Mouse (Mus musculus): Measurements from ENCODE around the gene Cmtm5. TPM values are rescaled to one million over a fixed set of nuclear protein-coding genes. Genes with fewer than 3 reads are reported as not detected.

Gene Cmtm5
- total and polyA plus RNA-seq, 3 experiments: not detected

GRCm38 (mm10) chr14:54912886-54913285 lies 23.2 kb upstream of the Cmtm5 start, which contains the start of gene Slc22a17:
Gene Slc22a17, minus strand, starts transcription at chr14:54913132.
- DNase-seq (ENCODE audit: low read depth, low spot score): no peak
- Histone ChIP-seq H3K4me3 (ENCODE audit: control insufficient read depth in 1 of 2, insufficient read depth in 1 of 2, low read depth in 2 of 2, low read length in 2 of 2) (peak within 1 kb of the TSS in 1 of 2 experiments; percentile 32; a peak in 2 of 4 replicates), H3K4me1 (ENCODE audit: control insufficient read depth in 1 of 2, insufficient read depth in 2 of 2, low read length in 2 of 2) (no peaks in the 10 kb centered on the region; a peak in 1 of 4 replicates), H3K9me3 (replicated peaks; ENCODE audit: insufficient read depth, low read length) (no peaks in the 10 kb centered on the region), H3K9ac (ENCODE audit: control insufficient read depth, low read depth, low read length, poor library complexity, severe bottlenecking) (no peak within 1 kb of the TSS), H3K36me3 (ENCODE audit: control insufficient read depth in 1 of 2, insufficient read depth in 2 of 2, low read length in 2 of 2) (no peaks in the 10 kb centered on the region), H3K27ac (ENCODE audit: control insufficient read depth, low read depth, low read length) (no peak within 1 kb of the TSS), H3K79me2 (ENCODE audit: control insufficient read depth, insufficient read depth, low read length, poor library complexity) (no peaks in the 10 kb centered on the region), H3K27me3 (ENCODE audit: control insufficient read depth in 1 of 2, insufficient read depth in 2 of 2, low read length in 2 of 2) (peaks cover 9 to 13% of the 10 kb centered on the region in 2 experiments; a peak in 3 of 4 replicates)
- no peak for TF ChIP-seq RCOR1 (IDR thresholded peaks at IDR 0.05; ENCODE audit: low read depth, low read length)
- TF ChIP-seq UBTF (IDR thresholded peaks at IDR 0.05; ENCODE audit: borderline replicate concordance, insufficient read depth, low read depth, low read length): no peak
- no peak for TF ChIP-seq HCFC1 (IDR thresholded peaks at IDR 0.05; ENCODE audit: low read depth, low read length)
- no peak for TF ChIP-seq BHLHE40 (IDR thresholded peaks at IDR 0.05; ENCODE audit: borderline replicate concordance, low read depth, low read length)
- no peak for TF ChIP-seq MEF2A (IDR thresholded peaks at IDR 0.05; ENCODE audit: extremely low read depth, insufficient replicate concordance, low read depth, low read length, poor library complexity, severe bottlenecking)
- no peak for TF ChIP-seq SIN3A (IDR thresholded peaks at IDR 0.05; ENCODE audit: low read length)
- no peak for TF ChIP-seq POLR2A (IDR thresholded peaks at IDR 0.05; ENCODE audit: control insufficient read depth in 1 of 2, insufficient read depth in 1 of 2, low read depth in 1 of 2, low read length in 2 of 2, poor library complexity in 1 of 2)
- no peak for TF ChIP-seq USF2 (IDR thresholded peaks at IDR 0.05; ENCODE audit: borderline replicate concordance in 1 of 2, insufficient read depth in 1 of 2, low read depth in 1 of 2, low read length in 2 of 2)
- no peak for TF ChIP-seq CTCF (IDR thresholded peaks at IDR 0.05 in 2 of 3, conservative IDR thresholded peaks at IDR 0.05 in 1 of 3; ENCODE audit: control insufficient read depth in 1 of 3, insufficient read depth in 1 of 3, low read depth in 2 of 3, low read length in 3 of 3, poor library complexity in 1 of 3, severe bottlenecking in 1 of 3)
- TF ChIP-seq MXI1 (IDR thresholded peaks at IDR 0.05; ENCODE audit: low read depth, low read length): no peak
- TF ChIP-seq ELF1 (IDR thresholded peaks at IDR 0.05; ENCODE audit: low read depth, low read length): no peak
- no peak for TF ChIP-seq ZC3H11A (IDR thresholded peaks at IDR 0.05; ENCODE audit: low read depth, low read length)

DNA sequence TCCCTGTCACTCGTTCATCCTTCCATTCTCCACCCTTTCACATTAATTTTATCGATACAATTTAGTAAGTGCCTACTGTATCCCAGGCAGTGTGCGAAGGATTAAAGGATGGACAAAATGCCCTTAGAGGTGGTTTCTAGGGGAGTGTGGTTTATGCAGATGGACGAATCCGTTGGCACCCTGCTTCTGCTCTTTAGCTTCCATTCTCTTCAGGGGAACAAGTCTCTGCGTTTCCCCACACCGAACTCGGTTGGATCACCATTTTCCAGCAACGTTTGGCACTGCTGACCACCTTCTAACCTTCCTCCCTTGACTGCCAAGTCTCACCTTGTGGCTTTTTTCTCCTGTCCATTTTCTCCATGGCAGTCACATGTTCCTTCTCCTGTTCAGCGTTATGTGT lies 22.7 kb upstream of the Cmtm5 start:
- no peak overlapping the region for H3K27ac ChIP-seq (ENCODE audit: control insufficient read depth, low read depth, low read length)
- H3K27me3 ChIP-seq (ENCODE audit: control insufficient read depth in 1 of 2, insufficient read depth in 2 of 2, low read length in 2 of 2): peaks cover 9 to 13% of the 10 kb centered on the region in 2 experiments; a peak in 3 of 4 replicates
- DNase-seq (ENCODE audit: low read depth, low spot score): no peak
- no peaks in the 10 kb centered on the region for H3K79me2 ChIP-seq (ENCODE audit: control insufficient read depth, insufficient read depth, low read length, poor library complexity)
- H3K36me3 ChIP-seq (ENCODE audit: control insufficient read depth in 1 of 2, insufficient read depth in 2 of 2, low read length in 2 of 2): no peaks in the 10 kb centered on the region
- no peaks in the 10 kb centered on the region for H3K9me3 ChIP-seq (replicated peaks; ENCODE audit: insufficient read depth, low read length)
- H3K4me3 ChIP-seq (ENCODE audit: control insufficient read depth in 1 of 2, insufficient read depth in 1 of 2, low read depth in 2 of 2, low read length in 2 of 2): 0 out of 4 replicates have a peak overlapping the region, but pooled peaks of 1 of the 2 experiments have one; percentile 32
- H3K4me1 ChIP-seq (ENCODE audit: control insufficient read depth in 1 of 2, insufficient read depth in 2 of 2, low read length in 2 of 2): no peaks in the 10 kb centered on the region; a peak in 1 of 4 replicates
- no peak for TF ChIP-seq UBTF (IDR thresholded peaks at IDR 0.05; ENCODE audit: borderline replicate concordance, insufficient read depth, low read depth, low read length)
- TF ChIP-seq JUND (IDR thresholded peaks at IDR 0.05; ENCODE audit: low read depth, low read length): no peak
- no peak for TF ChIP-seq MXI1 (IDR thresholded peaks at IDR 0.05; ENCODE audit: low read depth, low read length)
- no peak for TF ChIP-seq EP300 (IDR thresholded peaks at IDR 0.05; ENCODE audit: low read depth in 1 of 2, low read length in 2 of 2)
- TF ChIP-seq ZNF384 (IDR thresholded peaks at IDR 0.05; ENCODE audit: low read depth, low read length): no peak
- no peak for TF ChIP-seq MYC (IDR thresholded peaks at IDR 0.05; ENCODE audit: low read depth, low read length)
- no peak for TF ChIP-seq GABPA (IDR thresholded peaks at IDR 0.05; ENCODE audit: low read depth, low read length)
- no peak for TF ChIP-seq RAD21 (IDR thresholded peaks at IDR 0.05; ENCODE audit: low read depth, low read length)
- no peak for TF ChIP-seq POLR2AphosphoS2 (IDR thresholded peaks at IDR 0.05; ENCODE audit: low read length)
- no peak for TF ChIP-seq ZC3H11A (IDR thresholded peaks at IDR 0.05; ENCODE audit: low read depth, low read length)
- no peak for TF ChIP-seq POLR2AphosphoS5 (IDR thresholded peaks at IDR 0.05; ENCODE audit: borderline replicate concordance, low read depth, low read length)
- TF ChIP-seq NELFE (IDR thresholded peaks at IDR 0.05; ENCODE audit: low read depth, low read length): no peak
- no peak for TF ChIP-seq ELF1 (IDR thresholded peaks at IDR 0.05; ENCODE audit: low read depth, low read length)
- no peak for TF ChIP-seq CHD1 (IDR thresholded peaks at IDR 0.05; ENCODE audit: low read depth, low read length)
- TF ChIP-seq TAL1 (IDR thresholded peaks at IDR 0.05; ENCODE audit: low read length): no peak
- TF ChIP-seq TCF12 (IDR thresholded peaks at IDR 0.05; ENCODE audit: low read depth, low read length): no peak
- no peak for TF ChIP-seq ZKSCAN1 (IDR thresholded peaks at IDR 0.05; ENCODE audit: low read depth, low read length)
- no peak for TF ChIP-seq MAX (IDR thresholded peaks at IDR 0.05; ENCODE audit: low read length)
- no peak overlapping the region for H3K9ac ChIP-seq (ENCODE audit: control insufficient read depth, low read depth, low read length, poor library complexity, severe bottlenecking)
